Mouse (Mus musculus) layer of hippocampus, adult 18-20 months (tissue): Measurements from ENCODE around the gene Ppy. TPM values are rescaled to one million over a fixed set of nuclear protein-coding genes. Genes with fewer than 3 reads are reported as not detected.
A peak's percentile ranks its signal among the peaks of the same experiment; 100 is the strongest.

Experiments
- DNase-seq, 2 experiments: peaks; one replicate each; pipeline ENCODE4 v3.0.0; 2022; ENCODE audit warnings: low spot score in 2 of 2
- total RNA-seq, 2 experiments: library from RNA; stranded (reverse); gene quantifications; 2 replicates each; pipeline ENCODE4 v1.2.3; 2021

The Ppy gene
- total RNA-seq, 2 experiments from 2014 or later = not detected

GRCm38 (mm10) chr11:102089088-102089808 is 11.9 kb downstream of the Ppy start:
- DNase-seq = peak in 1 of 2 experiments; percentile 78

- DNase-seq = peak; percentile 74 to 78
These were observed 12.9 kb downstream of the Ppy start, which contains the start of gene Mpp2 for GRCm38 (mm10) chr11:102087931-102088898. TSS of gene Mpp2 (minus strand) at chr11:102088515.

DNA sequence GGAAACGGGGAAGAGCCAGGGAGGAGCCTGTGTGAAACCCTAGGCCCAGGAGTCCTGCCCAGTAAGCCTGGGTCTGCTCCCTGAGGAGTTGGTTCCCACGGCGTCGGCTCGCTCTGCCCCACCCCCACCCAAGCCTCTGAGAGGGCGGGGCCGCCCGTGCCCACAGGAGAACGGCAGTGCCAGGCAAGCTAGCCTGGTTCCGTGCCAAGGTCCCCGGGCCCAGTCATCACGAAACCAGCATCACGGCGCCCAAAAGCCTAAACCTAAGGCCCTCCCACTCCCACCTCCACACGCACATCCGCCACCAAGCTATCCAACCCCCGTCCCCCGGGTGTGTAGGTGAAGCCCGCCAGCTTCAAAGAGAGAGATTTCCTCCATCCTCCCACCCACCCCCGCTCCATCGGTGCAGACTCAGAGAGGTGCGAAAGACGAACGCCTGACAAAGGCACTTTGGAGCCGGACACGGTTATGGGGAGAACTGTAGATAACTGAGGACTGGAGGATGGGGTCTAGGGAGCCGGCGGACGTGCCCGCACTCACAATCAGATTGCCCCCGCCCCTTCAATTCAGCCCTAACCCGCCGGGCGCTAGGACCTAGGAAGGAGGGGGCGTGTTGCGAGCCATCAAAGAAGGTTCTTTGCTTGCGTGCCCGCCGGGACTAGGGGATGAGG is 13.9 kb downstream of the Ppy start:
- DNase-seq = peak; percentile 72 to 89

GRCm38 (mm10) chr11:102086331-102086730 is 14.8 kb downstream of the Ppy start:
- peak; percentile 80 to 86 for DNase-seq

GRCm38 (mm10) chr11:102084159-102084558 is 17.0 kb downstream of the Ppy start:
- DNase-seq = no peak

DNA sequence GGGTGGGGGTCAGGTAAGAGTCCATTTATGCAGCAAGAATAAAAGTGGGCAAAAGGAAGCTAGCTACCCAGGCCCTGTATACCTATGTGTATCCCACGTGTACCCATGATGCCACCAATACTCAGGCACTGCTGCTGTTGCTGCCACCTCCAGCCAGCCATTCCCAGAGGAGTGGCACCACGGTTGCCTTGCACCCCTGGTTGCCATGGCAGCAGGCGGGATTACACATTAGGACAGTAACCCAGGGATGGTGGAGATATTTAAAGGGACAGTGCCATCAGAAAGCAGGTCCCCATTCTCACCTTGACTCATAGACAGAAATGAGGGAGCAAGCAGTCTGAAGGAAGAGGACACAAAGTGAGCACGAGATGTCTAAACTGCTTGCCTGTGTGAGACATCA is 17.9 kb downstream of the Ppy start:
- no peak for DNase-seq

DNA sequence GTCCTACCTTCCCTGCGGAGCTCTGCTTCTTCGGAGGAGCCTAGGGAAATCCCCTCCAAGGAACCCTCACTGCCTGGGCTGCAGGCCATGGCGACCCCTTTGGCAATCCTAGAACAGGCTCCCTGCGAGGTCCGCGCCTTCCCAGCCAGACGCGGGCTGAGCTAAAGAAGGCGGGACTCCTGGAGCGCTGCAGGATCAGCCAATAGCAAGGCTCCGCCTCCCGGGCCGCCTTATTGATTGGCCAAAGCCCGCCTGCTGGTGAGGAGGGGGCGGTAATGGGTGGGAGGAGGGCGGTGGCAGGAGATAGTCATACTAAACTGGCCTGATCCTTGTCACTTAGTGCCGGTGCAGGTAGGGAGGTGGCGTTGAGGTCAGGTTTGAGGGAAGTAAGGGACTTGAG is 18.8 kb downstream of the Ppy start:
- peak; percentile 79 to 88 for DNase-seq

GRCm38 (mm10) chr11:102073722-102074121 is 27.4 kb downstream of the Ppy start:
- DNase-seq = no peak

- no peak for DNase-seq
These were observed 28.4 kb downstream of the Ppy start for GRCm38 (mm10) chr11:102072729-102073128.

GRCm38 (mm10) chr11:102070426-102070825 is 30.7 kb downstream of the Ppy start:
- no peak for DNase-seq

DNA sequence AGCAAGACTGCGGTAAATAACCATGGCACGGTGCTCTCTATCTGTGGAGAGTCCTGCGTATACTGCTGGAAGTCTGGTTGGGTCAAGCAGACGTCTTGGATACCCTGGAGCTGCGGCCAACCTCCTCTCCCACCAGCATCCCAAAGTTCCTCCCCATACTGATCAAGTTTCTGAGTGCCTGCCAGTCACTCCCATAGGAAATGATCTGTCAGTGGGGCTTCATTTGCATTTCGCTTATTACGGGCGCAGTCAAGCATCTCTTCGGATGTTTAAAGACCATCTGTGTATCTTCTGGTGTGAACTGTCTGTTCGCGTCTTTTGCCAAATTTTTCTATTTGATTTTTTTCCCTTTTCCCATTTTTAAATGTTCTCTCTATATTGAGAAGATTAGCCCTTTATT is 31.5 kb downstream of the Ppy start:
- DNase-seq = peak; percentile 54 to 76

- no peak for DNase-seq
These were observed 32.1 kb downstream of the Ppy start for GRCm38 (mm10) chr11:102068969-102069368.

DNA sequence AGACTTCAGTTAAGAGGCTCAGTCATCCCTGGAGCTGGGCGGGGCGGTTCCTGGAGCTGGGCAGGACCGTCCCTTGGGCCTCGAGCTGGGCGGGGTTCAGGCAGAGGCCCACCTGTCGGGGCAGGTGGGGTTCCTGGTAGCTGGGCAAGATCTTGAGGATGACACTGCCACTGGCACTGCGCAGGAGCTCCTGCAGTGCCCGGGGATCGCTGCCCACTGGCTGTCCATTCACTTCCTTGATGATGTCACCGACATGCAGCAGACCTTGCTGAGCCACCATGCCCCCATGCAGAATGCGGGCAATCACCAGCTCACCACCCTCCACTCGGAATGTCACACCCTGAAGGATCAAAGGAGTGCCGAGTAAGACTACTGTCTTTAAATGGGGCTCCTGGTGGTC is 38.0 kb downstream of the Ppy start:
- DNase-seq = no peak

- no peak for DNase-seq
These were observed 39.1 kb downstream of the Ppy start for GRCm38 (mm10) chr11:102061941-102062473.

GRCm38 (mm10) chr11:102061236-102061940 is 39.7 kb downstream of the Ppy start:
- DNase-seq = peak; percentile 61 to 90

DNA sequence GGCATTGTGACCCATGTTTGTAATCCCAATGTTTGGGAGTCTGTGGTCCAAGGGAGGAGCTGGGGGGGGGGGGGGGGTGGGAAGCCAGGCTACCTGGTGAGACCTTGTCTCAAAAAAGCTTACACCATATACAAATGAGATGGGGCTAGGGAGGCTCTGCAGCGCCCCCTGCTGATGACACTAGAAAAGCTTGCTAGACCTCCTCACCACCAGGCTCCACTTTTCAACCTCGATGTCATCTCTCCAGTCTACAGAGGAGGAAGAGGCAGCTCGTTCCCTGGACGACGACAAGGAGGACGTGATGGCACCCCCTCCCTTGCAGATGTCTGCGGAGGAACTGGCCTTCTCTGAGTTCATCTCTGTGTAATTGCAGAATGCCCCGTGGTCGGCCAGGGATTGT is 47.3 kb downstream of the Ppy start:
- DNase-seq = peak; percentile 39 to 73

DNA sequence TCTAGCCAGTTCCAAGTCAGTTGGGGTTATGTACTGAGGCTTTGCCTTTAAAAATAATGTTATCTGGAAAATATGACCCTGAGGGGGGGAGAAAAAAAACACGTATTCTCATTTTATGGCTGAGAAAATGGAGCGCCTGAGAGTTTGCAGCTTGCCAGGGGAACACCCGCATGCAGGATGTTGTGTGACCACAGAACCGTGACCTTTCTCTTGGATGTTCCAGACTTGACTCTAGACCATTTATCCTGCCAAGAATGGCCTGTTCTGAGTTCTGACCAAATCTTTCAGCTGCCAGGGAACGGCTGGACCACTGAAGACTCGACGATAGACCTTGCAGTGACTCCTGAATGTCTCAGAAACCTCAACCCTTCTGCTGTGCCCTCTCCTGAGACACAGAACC is 47.9 kb downstream of the Ppy start:
- DNase-seq = no peak

GRCm38 (mm10) chr11:102052697-102053096 is 48.4 kb downstream of the Ppy start:
- no peak for DNase-seq

DNA sequence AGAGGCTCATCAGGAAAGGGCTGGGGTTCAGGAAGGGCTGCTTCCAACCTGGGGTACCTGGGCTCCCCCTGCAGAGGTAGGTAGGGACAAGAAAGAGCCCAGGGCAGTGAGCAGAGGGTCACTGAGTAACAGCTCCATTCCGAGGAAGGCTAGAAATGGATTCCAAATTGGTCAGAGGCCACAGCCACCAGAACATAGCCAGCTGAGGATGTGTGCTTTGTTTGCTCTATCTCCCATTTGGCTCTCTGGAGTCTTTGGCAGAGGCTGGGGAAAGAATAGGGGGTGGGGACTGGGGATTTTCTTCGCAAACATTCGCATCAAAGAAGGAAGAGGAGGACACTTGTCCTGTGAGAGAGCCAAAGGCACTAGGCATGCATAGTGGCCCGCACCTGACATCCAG is 49.2 kb downstream of the Ppy start:
- DNase-seq = no peak

- no peak for DNase-seq
These were observed 49.6 kb downstream of the Ppy start for GRCm38 (mm10) chr11:102051541-102051940.
